Mouse (Mus musculus) megakaryocyte, embryonic 14.5 days (primary cell): ENCODE measurements around the gene Nav3. TPM values are rescaled to one million over a fixed set of nuclear protein-coding genes. Genes with fewer than 3 reads are reported as not detected.

Source experiments
- H3K27me3 ChIP-seq: replicated peaks from 2 replicates; pipeline ENCODE3; 2012; ENCODE audit warnings: inconsistent platforms
- H3K36me3 ChIP-seq: replicated peaks from 2 replicates; pipeline ENCODE3; 2012; ENCODE audit warnings: low read length, inconsistent platforms, mixed read lengths
- H3K4me1 ChIP-seq: 2 replicates; pipeline ENCODE4 v1.6.1; 2012; ENCODE audit warnings: inconsistent platforms
- H3K4me3 ChIP-seq: replicated peaks from 2 replicates; pipeline ENCODE3; 2012; ENCODE audit warnings: moderate library complexity, mild to moderate bottlenecking, inconsistent platforms
- H3K9me3 ChIP-seq: 2 replicates; pipeline ENCODE4 v1.6.1; 2012; ENCODE audit warnings: inconsistent platforms
- FLI1 ChIP-seq: IDR thresholded peaks from 2 replicates; pipeline ENCODE4 v1.6.1; 2012; ENCODE audit warnings: low read length, inconsistent platforms, mixed read lengths
- GATA1 ChIP-seq: IDR thresholded peaks from 3 replicates; pipeline ENCODE4 v1.6.1; 2012; ENCODE audit warnings: mixed read lengths, low read length, inconsistent platforms, borderline replicate concordance
- polyA plus RNA-seq: library from polyadenylated mRNA; stranded (reverse); fragments of >175 nt; gene quantifications from 2 replicates; pipeline ENCODE4 v1.2.3, GENCODE M21; 2012; ENCODE audit warnings: low replicate concordance; ENCODE audit not compliant: insufficient read depth

Nav3 gene
- polyA plus RNA-seq, 1 experiment = not detected

DNA sequence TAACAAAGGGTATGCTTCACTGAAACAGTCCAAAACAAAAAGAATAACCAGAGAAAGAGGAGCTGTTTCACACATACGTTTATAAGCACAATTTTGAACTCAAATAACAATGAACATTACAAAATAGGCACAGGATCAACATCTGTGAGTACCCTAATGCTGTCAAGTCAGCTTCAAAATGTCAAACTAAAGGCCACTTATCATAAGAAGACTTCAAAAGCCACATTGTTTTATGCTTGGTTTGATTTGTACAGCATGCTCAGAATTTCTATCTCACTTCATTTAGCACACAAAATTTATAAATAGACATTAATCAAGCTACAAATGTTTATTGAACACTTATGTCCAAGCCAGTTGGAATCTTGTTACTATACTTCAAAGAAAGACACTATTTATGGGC lies 299.6 kb downstream of the Nav3 start:
- no peaks in the 10 kb centered on the region for H3K27me3 ChIP-seq
- no peaks in the 10 kb centered on the region for H3K36me3 ChIP-seq
- H3K4me3 ChIP-seq = no peak overlapping the region
- H3K9me3 ChIP-seq = 0 out of 2 replicates have a peak, but pooled peaks cover 7% of the 10 kb centered on the region
- H3K4me1 ChIP-seq = no peaks in the 10 kb centered on the region
- no peak for TF ChIP-seq FLI1
- no peak for TF ChIP-seq GATA1

DNA sequence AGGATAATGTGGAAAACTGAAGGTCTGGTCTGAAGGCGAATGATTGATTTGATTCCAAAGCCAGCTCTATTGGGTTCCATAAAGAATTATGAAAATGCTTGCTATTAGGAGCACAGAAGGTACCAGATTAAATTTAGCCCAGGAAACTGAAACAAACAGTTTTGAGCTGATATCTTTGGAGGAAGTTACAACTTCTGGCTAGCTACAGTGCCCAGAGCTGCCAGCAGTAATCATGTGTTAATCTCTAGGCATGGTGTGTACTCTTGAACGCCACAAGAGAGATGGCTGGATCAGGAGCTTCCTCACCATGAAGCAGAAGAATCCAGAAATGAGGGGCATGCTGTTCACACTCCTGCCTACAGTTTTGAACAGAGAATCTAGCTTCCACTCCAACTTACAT lies 300.5 kb downstream of the Nav3 start:
- H3K9me3 ChIP-seq = 0 out of 2 replicates have a peak, but pooled peaks cover 7% of the 10 kb centered on the region
- H3K4me3 ChIP-seq = no peak overlapping the region
- H3K36me3 ChIP-seq = no peaks in the 10 kb centered on the region
- H3K4me1 ChIP-seq = no peaks in the 10 kb centered on the region
- no peak for TF ChIP-seq GATA1
- TF ChIP-seq FLI1 = no peak
- no peaks in the 10 kb centered on the region for H3K27me3 ChIP-seq

DNA sequence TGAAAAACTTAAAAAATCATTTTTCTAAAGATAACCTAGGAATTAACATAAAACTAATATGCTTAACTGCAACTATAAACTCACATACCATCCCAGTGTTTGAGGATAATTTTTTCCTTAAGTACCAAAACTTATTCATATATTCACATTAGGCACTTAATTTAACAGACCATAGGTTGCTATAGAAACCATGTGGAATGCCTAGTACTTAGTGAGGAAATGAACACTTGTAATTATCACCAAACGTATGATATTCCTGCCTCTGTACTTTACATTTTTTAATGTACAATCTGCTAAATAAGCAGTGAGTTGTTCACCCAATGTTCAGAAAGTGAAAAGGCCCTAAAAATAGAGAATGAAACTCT lies 301.1 kb downstream of the Nav3 start:
- no peaks in the 10 kb centered on the region for H3K36me3 ChIP-seq
- 0 out of 2 replicates have a peak, but pooled peaks cover 7% of the 10 kb centered on the region for H3K9me3 ChIP-seq
- no peaks in the 10 kb centered on the region for H3K4me1 ChIP-seq
- TF ChIP-seq FLI1 = no peak
- TF ChIP-seq GATA1 = no peak
- H3K4me3 ChIP-seq = no peak overlapping the region
- H3K27me3 ChIP-seq = no peaks in the 10 kb centered on the region

DNA sequence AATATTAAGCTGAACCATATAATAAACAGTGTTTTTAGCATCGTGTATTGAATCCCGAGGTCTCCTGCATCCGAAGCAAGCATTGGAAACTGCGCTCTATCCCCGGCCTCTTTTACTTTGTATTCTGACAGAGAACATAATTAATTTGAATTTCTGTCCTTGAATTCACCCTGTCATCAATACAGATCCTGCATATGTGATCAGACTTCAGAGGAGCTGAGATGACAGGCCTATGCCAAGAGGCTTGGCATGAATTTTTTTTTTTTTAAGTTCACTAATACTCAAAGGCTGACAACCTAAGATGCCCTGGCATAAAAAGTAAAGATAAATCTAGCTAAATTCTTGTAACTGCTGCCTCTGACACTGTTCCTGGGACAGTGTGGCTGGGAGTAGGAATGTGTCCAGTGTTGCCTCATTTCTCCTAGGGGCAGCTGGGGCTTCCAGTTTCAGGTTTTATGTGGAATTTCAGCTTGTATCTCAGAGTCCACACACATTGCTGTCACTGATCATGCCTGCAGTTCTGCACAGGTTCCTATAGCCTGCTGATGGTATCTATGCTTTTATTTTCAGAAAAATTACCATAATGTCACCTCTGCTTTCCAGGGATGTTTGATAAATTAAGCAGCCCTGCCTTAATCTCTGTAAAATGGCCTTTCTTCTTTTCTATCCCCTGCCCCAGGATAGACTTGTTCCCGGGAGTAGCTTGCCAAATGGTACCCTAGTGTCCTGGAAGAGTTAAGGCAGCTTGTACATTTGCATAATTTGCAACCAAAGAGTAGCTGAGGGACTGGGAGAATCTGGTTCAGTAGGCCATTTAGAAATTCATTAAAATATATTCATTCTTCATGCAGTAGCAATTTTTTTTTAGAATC lies 301.8 kb downstream of the Nav3 start:
- TF ChIP-seq FLI1 = no peak
- no peak for TF ChIP-seq GATA1
- H3K4me1 ChIP-seq = no peaks in the 10 kb centered on the region
- no peaks in the 10 kb centered on the region for H3K27me3 ChIP-seq

DNA sequence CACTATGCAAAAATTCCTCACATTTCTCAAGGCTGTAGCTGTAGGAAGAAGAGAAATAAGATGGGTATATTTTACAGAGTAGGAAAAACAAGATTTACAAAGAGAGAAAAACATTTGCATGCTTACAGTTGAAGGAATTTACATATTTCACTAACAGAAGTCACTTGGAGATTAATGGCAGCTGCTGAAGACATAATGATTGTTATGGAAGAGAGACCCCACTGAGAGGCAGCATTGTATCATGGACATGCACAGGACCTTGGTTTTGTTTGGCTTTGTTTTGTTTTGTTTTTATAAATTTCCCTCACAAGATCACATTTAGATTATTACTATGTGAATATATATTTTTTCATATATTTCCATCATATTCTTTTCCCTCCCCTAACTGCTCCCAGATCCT lies 335.4 kb downstream of the Nav3 start:
- no peaks in the 10 kb centered on the region for H3K27me3 ChIP-seq
- H3K9me3 ChIP-seq = peaks cover under 1% of the 10 kb centered on the region; the same call in 1 of the 2 replicates
- H3K4me3 ChIP-seq = no peak overlapping the region
- TF ChIP-seq FLI1 (no peak), GATA1 (no peak)
- H3K36me3 ChIP-seq = no peaks in the 10 kb centered on the region
- no peaks in the 10 kb centered on the region for H3K4me1 ChIP-seq

More for the DNA sequence above, 301.8 kb downstream of the Nav3 start:
- H3K9me3 ChIP-seq = 0 out of 2 replicates have a peak, but pooled peaks cover 7% of the 10 kb centered on the region
- H3K4me3 ChIP-seq = no peak overlapping the region
- no peaks in the 10 kb centered on the region for H3K36me3 ChIP-seq

DNA sequence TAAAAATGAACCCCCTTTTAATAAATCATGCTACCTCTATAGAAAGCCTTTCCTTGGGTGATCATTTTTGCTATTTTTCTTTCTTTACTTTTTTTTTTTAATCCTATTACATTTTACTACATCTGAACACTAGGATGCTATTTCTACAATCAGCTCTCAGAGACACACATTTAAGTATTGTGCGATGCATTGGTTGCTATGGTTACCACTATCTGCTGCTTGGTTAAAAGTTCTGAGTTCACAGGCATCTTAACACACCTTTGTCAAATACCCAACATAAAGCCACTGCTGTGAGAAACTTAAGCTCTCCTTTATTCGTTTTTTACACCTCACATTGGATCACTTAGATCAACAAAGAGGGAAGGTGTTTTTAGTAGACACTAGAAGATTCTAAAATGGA lies 338.7 kb downstream of the Nav3 start:
- no peaks in the 10 kb centered on the region for H3K36me3 ChIP-seq
- no peaks in the 10 kb centered on the region for H3K27me3 ChIP-seq
- H3K4me1 ChIP-seq = no peaks in the 10 kb centered on the region
- no peak for TF ChIP-seq GATA1
- no peak for TF ChIP-seq FLI1
- H3K4me3 ChIP-seq = no peak overlapping the region
- no peaks in the 10 kb centered on the region for H3K9me3 ChIP-seq

DNA sequence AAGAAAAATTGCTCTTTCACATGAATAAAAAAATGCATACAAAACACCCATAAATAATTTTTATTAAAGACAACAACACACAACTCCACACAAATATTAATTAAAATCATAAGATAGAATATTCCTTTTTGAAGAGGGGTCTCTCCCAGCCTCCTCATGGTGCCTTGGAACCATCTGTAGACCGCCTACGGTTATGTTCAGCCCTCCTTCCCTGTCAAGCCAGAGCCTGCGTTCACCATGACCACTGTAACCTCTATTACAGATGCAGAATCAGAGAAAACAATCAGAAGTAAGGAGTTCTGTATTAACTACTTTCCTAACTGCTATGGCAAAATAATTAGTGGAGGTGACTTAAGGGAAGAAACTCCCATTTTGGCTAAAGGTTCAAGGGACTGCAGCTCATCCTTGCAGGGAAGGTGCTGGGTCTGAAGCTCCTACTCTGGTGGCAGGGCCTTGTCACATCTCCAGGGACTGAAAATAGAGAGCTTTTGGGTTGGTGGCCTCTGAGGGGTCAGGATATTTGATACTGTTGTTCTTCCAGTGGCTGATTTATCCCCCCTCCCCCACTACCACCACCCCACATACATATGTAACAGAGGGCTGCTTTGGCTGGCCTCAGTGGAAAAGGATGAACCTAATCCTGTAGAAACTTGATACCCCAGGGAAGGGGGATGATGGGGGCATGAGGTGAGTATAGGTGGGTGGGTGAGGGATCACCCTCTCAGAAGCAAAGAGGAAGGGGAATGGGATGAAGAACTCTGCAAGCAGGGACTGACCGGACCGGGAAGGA lies 343.1 kb downstream of the Nav3 start:
- H3K4me3 ChIP-seq = no peak overlapping the region
- no peaks in the 10 kb centered on the region for H3K4me1 ChIP-seq
- no peaks in the 10 kb centered on the region for H3K9me3 ChIP-seq
- H3K27me3 ChIP-seq = no peaks in the 10 kb centered on the region
- H3K36me3 ChIP-seq = no peaks in the 10 kb centered on the region
- TF ChIP-seq FLI1 = no peak
- TF ChIP-seq GATA1 = no peak

DNA sequence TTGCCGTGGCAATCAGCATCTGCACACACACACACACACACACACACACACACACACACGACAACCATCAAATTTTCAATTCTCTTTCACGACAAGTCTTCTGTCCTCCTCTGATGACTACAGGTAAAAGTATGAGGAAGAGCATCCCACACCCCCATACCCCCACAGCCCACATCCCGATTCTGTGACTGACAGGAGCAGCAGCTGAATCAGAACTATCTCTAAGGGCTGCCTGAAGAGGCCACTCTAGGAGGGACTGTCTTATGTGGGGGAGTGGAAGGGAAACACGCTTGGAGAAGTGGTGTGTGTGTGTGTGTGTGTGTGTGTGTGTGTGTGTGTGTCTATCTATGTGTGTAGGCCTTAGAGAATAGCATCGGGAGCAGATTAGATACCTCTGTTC lies 352.7 kb downstream of the Nav3 start:
- Histone ChIP-seq H3K9me3 (peaks cover 11% of the 10 kb centered on the region; the same call in 1 of the 2 replicates), H3K4me3 (no peak overlapping the region), H3K27me3 (no peaks in the 10 kb centered on the region), H3K4me1 (no peaks in the 10 kb centered on the region), H3K36me3 (no peaks in the 10 kb centered on the region)
- TF ChIP-seq FLI1 (no peak), GATA1 (no peak)

DNA sequence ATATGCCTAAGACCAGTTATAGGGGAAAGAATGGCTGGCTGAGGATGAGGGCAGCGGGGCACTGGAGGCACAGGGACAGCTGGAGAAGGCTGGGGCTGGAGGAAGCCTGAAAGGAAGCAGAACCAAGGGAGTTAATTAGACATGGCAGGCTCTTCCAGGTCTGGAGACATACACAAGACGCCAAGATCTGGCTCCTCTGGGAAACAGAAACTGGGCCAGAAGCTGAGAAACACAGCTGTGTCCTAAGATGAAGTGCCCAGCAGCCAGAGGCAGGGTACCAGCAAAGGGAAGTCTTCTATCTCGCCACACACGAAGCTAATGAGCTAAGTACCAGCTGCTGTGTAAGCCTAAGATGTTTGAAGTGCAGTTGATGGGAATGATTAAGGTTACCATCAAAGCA lies 353.8 kb downstream of the Nav3 start:
- no peaks in the 10 kb centered on the region for H3K4me1 ChIP-seq
- TF ChIP-seq GATA1 (no peak), FLI1 (no peak)
- H3K9me3 ChIP-seq = peaks cover 11% of the 10 kb centered on the region; the same call in 1 of the 2 replicates
- H3K4me3 ChIP-seq = no peak overlapping the region
- no peaks in the 10 kb centered on the region for H3K27me3 ChIP-seq
- H3K36me3 ChIP-seq = no peaks in the 10 kb centered on the region

DNA sequence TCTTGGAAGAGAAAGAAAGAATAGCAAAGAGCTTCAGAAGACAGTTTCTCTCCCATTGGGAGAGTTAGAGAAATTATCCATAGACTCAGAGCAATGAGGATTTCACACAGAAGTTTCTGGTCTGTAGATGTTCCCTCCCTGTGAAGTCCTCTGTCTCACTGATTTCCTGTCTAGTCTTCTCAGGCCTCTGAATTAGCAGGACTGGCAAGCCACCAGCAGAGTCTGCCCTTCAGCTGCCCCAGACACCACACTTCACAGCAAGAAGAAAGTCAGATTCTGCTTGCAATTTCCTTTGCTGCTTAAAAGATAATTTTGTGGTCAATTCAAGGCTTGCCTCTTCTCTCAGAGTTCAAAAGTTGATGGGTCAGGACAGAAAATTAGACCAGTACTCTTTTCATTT lies 361.6 kb downstream of the Nav3 start:
- no peaks in the 10 kb centered on the region for H3K27me3 ChIP-seq
- H3K9me3 ChIP-seq = 0 out of 2 replicates have a peak, but pooled peaks cover 4% of the 10 kb centered on the region
- no peaks in the 10 kb centered on the region for H3K36me3 ChIP-seq
- H3K4me3 ChIP-seq = no peak overlapping the region
- TF ChIP-seq GATA1 = no peak
- no peak for TF ChIP-seq FLI1
- H3K4me1 ChIP-seq = no peaks in the 10 kb centered on the region
